11 mouse cellular contexts compared by ENCODE assay signal in the genomic region with DNA sequence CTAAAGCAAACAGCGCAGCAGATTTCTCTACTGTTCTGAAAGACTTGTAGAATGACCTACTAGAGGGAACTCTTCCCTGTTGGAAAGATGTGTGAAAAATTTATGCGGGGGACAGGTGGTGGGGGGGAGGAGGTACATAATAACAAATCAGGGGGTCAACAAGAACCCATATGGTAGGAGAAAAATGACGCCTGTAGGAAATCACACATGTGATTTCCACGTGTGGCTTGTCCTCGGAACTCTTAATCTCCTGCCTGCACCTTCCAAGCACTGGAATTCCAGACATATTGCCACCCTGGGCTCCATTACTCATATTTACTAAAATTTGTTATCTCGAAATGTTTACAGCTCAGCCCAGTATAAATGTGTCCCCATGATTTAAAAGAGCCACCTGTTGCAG. TPM values are rescaled to one million over a fixed set of nuclear protein-coding genes. Genes with fewer than 3 reads are reported as not detected.
DNase-seq lines count a peak whose midpoint lies in the region; ATAC-seq and TF ChIP-seq lines count a peak whose summit lies in the region.
"Had no signal": no experiment of that assay in that cellular context is flagged by ENCODE, and none has a peak within 500 bp of the region (broad histone marks: within the 10 kb centered on the region; RNA-seq: fewer than 3 reads in every experiment).

No protein-coding gene starts in this region.

- peaks cover 5% of the 10 kb centered on the region; the same call in 1 of the 2 replicates for H3K4me1 ChIP-seq in neural tube, embryonic 11.5 days (ENCODE audit: control insufficient read depth, insufficient read depth, low read length)
- peaks cover 20% of the 10 kb centered on the region for H3K4me1 ChIP-seq in liver, embryonic 12.5 days
- peaks cover 2% of the 10 kb centered on the region; the same call in 1 of the 2 replicates for H3K4me1 ChIP-seq in stomach, postnatal 0 days (replicated peaks; ENCODE audit: control insufficient read depth, insufficient read depth)

- DNase-seq in cerebellum, adult 9-10 months: peak; percentile 21
- DNase-seq in cerebellum, postnatal 25 days: no peak
- DNase-seq in neural tube, embryonic 11.5 days (ENCODE audit: low spot score): no peak
- no peak for DNase-seq in neural tube, embryonic 10.5 days (ENCODE audit: extremely low spot score, low spot score)
- DNase-seq in stomach, postnatal 0 days (ENCODE audit: low spot score): no peak
- DNase-seq in spleen, postnatal 4 days (ENCODE audit: low spot score in 2 of 2): no peak
- no peak for DNase-seq in gastrocnemius, adult 18-20 months (ENCODE audit: low spot score)
- DNase-seq: lung, postnatal 14 days had no signal

- peak overlapping the region; percentile 96 for H3K4me3 ChIP-seq in neural tube, embryonic 11.5 days (ENCODE audit: low read depth, low read length)
- H3K4me3 ChIP-seq in liver, embryonic 12.5 days: peak overlapping the region; percentile 94
- H3K4me3 ChIP-seq in stomach, postnatal 0 days (ENCODE audit: low read depth, low read length): peak overlapping the region; percentile 95

- no peak overlapping the region for H3K9ac ChIP-seq in neural tube, embryonic 11.5 days (ENCODE audit: low read length)
- peak overlapping the region; percentile 95 for H3K9ac ChIP-seq in liver, embryonic 12.5 days
- peak overlapping the region; percentile 98 for H3K9ac ChIP-seq in stomach, postnatal 0 days (ENCODE audit: low read length)

- WGBS in neural tube, embryonic 11.5 days: 88% methylated on average over 6 of the region's 6 CpGs
- 68% methylated on average over 6 of the region's 6 CpGs for WGBS in liver, embryonic 12.5 days (ENCODE audit: insufficient replicate concordance)
- WGBS in stomach, postnatal 0 days: 68% methylated on average over 6 of the region's 6 CpGs

- H3K4me2 ChIP-seq in neural tube, embryonic 11.5 days (ENCODE audit: low read depth): peak overlapping the region; percentile 59
- H3K4me2 ChIP-seq in liver, embryonic 12.5 days: peak overlapping the region; percentile 80
- H3K4me2 ChIP-seq in stomach, postnatal 0 days (replicated peaks; ENCODE audit: low read depth): peak overlapping the region; percentile 68

- H3K9me3 ChIP-seq in neural tube, embryonic 11.5 days (ENCODE audit: control insufficient read depth, low read length): no peaks in the 10 kb centered on the region
- no peaks in the 10 kb centered on the region for H3K9me3 ChIP-seq in liver, embryonic 12.5 days (replicated peaks)
- H3K9me3 ChIP-seq in stomach, postnatal 0 days (ENCODE audit: control insufficient read depth, low read length): no peaks in the 10 kb centered on the region

- peaks cover 3% of the 10 kb centered on the region for H3K36me3 ChIP-seq in neural tube, embryonic 11.5 days (ENCODE audit: control insufficient read depth, insufficient read depth, low read length)
- peaks cover 42% of the 10 kb centered on the region for H3K36me3 ChIP-seq in liver, embryonic 12.5 days
- H3K36me3 ChIP-seq in stomach, postnatal 0 days (ENCODE audit: control insufficient read depth, insufficient read depth, low read length): peaks cover 9% of the 10 kb centered on the region; the same call in 1 of the 2 replicates

- no peak for TF ChIP-seq EP300 in stomach, postnatal 0 days (optimal IDR thresholded peaks at IDR 0.05)

- H3K27me3 ChIP-seq in neural tube, embryonic 11.5 days (ENCODE audit: control insufficient read depth, insufficient read depth, low read length): no peaks in the 10 kb centered on the region
- no peaks in the 10 kb centered on the region for H3K27me3 ChIP-seq in liver, embryonic 12.5 days (replicated peaks)
- H3K27me3 ChIP-seq in stomach, postnatal 0 days (ENCODE audit: control insufficient read depth, insufficient read depth, low read length): no peaks in the 10 kb centered on the region

- no peak for ATAC-seq in neural tube, embryonic 11.5 days (ENCODE audit: insufficient read depth, low FRiP score, low TSS enrichment)
- ATAC-seq in liver, embryonic 12.5 days: no peak
- no peak for ATAC-seq in stomach, postnatal 0 days (ENCODE audit: low FRiP score, low TSS enrichment)

- TF ChIP-seq CTCF in stomach, postnatal 0 days (IDR thresholded peaks at IDR 0.05; ENCODE audit: low read depth): no peak

- H3K27ac ChIP-seq in neural tube, embryonic 11.5 days (ENCODE audit: low read depth, low read length): no peak overlapping the region
- H3K27ac ChIP-seq in liver, embryonic 12.5 days: no peak overlapping the region
- H3K27ac ChIP-seq in stomach, postnatal 0 days (replicated peaks): no peak overlapping the region

RNA-seq across cellular contexts. Expression of gene Rbm17, which starts 2.2 kb away (rescaled TPM):
- 188 and 192 TPM in 2 replicates for polyA plus RNA-seq in neural tube, embryonic 11.5 days (2014; fragmentation: Nextera tagmentation; extraction: Ambion mirVana)
- 107 and 108 TPM in 2 replicates for polyA plus RNA-seq in liver, embryonic 12.5 days (2016; fragmentation: Nextera tagmentation; extraction: Ambion mirVana)
- polyA plus RNA-seq in stomach, postnatal 0 days (2015; fragmentation: Nextera tagmentation; extraction: Ambion mirVana): 62.2 and 64.8 TPM in 2 replicates
- 10 to 100 TPM; 54.7 to 55.5 TPM for total RNA-seq in gastrocnemius, adult 18-20 months (2021)

RNA-seq across cellular contexts. Expression of gene Gm17490, which starts 24.3 kb away (rescaled TPM):
- polyA plus RNA-seq in neural tube, embryonic 11.5 days (2014; fragmentation: Nextera tagmentation; extraction: Ambion mirVana): not detected in 2 replicates
- not detected in 2 replicates for polyA plus RNA-seq in liver, embryonic 12.5 days (2016; fragmentation: Nextera tagmentation; extraction: Ambion mirVana)
- polyA plus RNA-seq in stomach, postnatal 0 days (2015; fragmentation: Nextera tagmentation; extraction: Ambion mirVana): not detected in 2 replicates
- total RNA-seq in gastrocnemius, adult 18-20 months (2021): not detected
- total RNA-seq: adrenal gland, postnatal 36 days had no signal
- polyA plus RNA-seq: small intestine, adult 2 months had no signal

RNA-seq across cellular contexts. Expression of gene Il2ra, which starts 40.8 kb away (rescaled TPM):
- polyA plus RNA-seq in neural tube, embryonic 11.5 days (2014; fragmentation: Nextera tagmentation; extraction: Ambion mirVana): not detected in 2 replicates
- not detected in 2 replicates for polyA plus RNA-seq in liver, embryonic 12.5 days (2016; fragmentation: Nextera tagmentation; extraction: Ambion mirVana)
- 0.02 TPM in 1 of 2 replicates, not detected in the other for polyA plus RNA-seq in stomach, postnatal 0 days (2015; fragmentation: Nextera tagmentation; extraction: Ambion mirVana)
- total RNA-seq in gastrocnemius, adult 18-20 months (2021): under 1 TPM; 0.43 to 0.59 TPM

RNA-seq across cellular contexts. Expression of gene Pfkfb3, which starts 47.9 kb away (rescaled TPM):
- polyA plus RNA-seq in neural tube, embryonic 11.5 days (2014; fragmentation: Nextera tagmentation; extraction: Ambion mirVana): 15.9 and 18.6 TPM in 2 replicates
- 10.3 and 11.7 TPM in 2 replicates for polyA plus RNA-seq in liver, embryonic 12.5 days (2016; fragmentation: Nextera tagmentation; extraction: Ambion mirVana)
- 5.5 TPM in 2 replicates for polyA plus RNA-seq in stomach, postnatal 0 days (2015; fragmentation: Nextera tagmentation; extraction: Ambion mirVana)
- total RNA-seq in gastrocnemius, adult 18-20 months (2021): 100 to 1,000 TPM; 140 to 400 TPM
